Mouse (Mus musculus): ENCODE data around the gene Igsf3. TPM values are rescaled to one million over a fixed set of nuclear protein-coding genes. Genes with fewer than 3 reads are reported as not detected.

The Igsf3 gene
- 19.8 and 20.8 TPM in 2 replicates for polyA plus RNA-seq (2014; fragmentation: Nextera tagmentation; extraction: Ambion mirVana)

- H3K9ac ChIP-seq (ENCODE audit: low read length): peak within 1 kb of the TSS; percentile 85
- H3K4me3 ChIP-seq (ENCODE audit: low read depth, low read length): peak within 1 kb of the TSS; percentile 82
- H3K27ac ChIP-seq (ENCODE audit: low read depth, low read length): no peak within 1 kb of the TSS
- H3K36me3 ChIP-seq (ENCODE audit: control insufficient read depth, insufficient read depth, low read length): no peaks in the 10 kb centered on the region
- peaks cover 30% of the 10 kb centered on the region for H3K4me1 ChIP-seq (ENCODE audit: control insufficient read depth, insufficient read depth, low read length)
- peak within 1 kb of the TSS; percentile 98 for H3K4me2 ChIP-seq
- H3K9me3 ChIP-seq (ENCODE audit: control insufficient read depth, low read length): no peaks in the 10 kb centered on the region
- peak; percentile 92 for ATAC-seq (ENCODE audit: low FRiP score)
- DNase-seq (ENCODE audit: low spot score, missing footprints): peak; percentile 98
- WGBS: 4% methylated on average over 54 of the region's 56 CpGs
- no peaks in the 10 kb centered on the region for H3K27me3 ChIP-seq (ENCODE audit: control insufficient read depth, insufficient read depth, low read length)
Measured at GRCm38 (mm10) chr3:101376538-101377247, at the start of gene Igsf3. Igsf3 (plus strand) TSS chr3:101377083.

DNA sequence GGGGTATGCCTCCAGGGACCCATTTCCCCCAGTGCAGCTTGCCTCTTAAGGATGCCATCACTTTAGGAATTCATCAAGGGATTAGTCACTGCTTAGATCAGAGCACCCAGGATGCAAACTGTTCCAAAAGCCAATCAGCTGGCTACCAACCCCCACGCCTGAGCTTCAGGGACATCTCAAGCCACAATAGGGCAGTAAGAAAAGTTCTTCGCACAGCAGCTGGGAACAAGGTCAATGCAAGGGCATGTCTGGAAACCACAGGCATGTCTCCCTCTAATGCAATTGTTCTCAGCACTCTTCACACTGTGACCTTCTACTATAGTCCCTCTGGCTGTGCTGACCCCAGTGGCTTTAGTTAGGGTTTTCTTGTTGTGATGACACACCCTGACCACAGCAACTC is 49.6 kb upstream of the Igsf3 start:
- Histone ChIP-seq H3K4me3 (ENCODE audit: low read depth, low read length) (no peak overlapping the region), H3K27me3 (ENCODE audit: control insufficient read depth, insufficient read depth, low read length) (no peaks in the 10 kb centered on the region), H3K9me3 (ENCODE audit: control insufficient read depth, low read length) (no peaks in the 10 kb centered on the region), H3K27ac (ENCODE audit: low read depth, low read length) (no peak overlapping the region), H3K36me3 (ENCODE audit: control insufficient read depth, insufficient read depth, low read length) (no peaks in the 10 kb centered on the region), H3K4me2 (no peak overlapping the region), H3K4me1 (ENCODE audit: control insufficient read depth, insufficient read depth, low read length) (no peaks in the 10 kb centered on the region; the same call in 1 of the 2 replicates), H3K9ac (ENCODE audit: low read length) (no peak overlapping the region)
- DNase-seq (ENCODE audit: low spot score, missing footprints): no peak
- ATAC-seq (ENCODE audit: low FRiP score): no peak
- 58% methylated on average over 2 of the region's 2 CpGs for WGBS

- WGBS: 81% methylated on average over 7 of the region's 7 CpGs
- Histone ChIP-seq H3K9me3 (ENCODE audit: control insufficient read depth, low read length) (no peaks in the 10 kb centered on the region), H3K4me3 (ENCODE audit: low read depth, low read length) (no peak overlapping the region), H3K9ac (ENCODE audit: low read length) (no peak overlapping the region), H3K4me2 (no peak overlapping the region), H3K36me3 (ENCODE audit: control insufficient read depth, insufficient read depth, low read length) (no peaks in the 10 kb centered on the region), H3K27ac (ENCODE audit: low read depth, low read length) (no peak overlapping the region), H3K4me1 (ENCODE audit: control insufficient read depth, insufficient read depth, low read length) (no peaks in the 10 kb centered on the region; the same call in 1 of the 2 replicates), H3K27me3 (ENCODE audit: control insufficient read depth, insufficient read depth, low read length) (no peaks in the 10 kb centered on the region)
- no peak for ATAC-seq (ENCODE audit: low FRiP score)
- DNase-seq (ENCODE audit: low spot score, missing footprints): no peak
Measured at GRCm38 (mm10) chr3:101328617-101329016, 48.3 kb upstream of the Igsf3 start.

- Histone ChIP-seq H3K4me3 (ENCODE audit: low read depth, low read length) (no peak overlapping the region), H3K4me1 (ENCODE audit: control insufficient read depth, insufficient read depth, low read length) (0 out of 2 replicates have a peak, but pooled peaks cover 3% of the 10 kb centered on the region), H3K9ac (ENCODE audit: low read length) (no peak overlapping the region), H3K4me2 (no peak overlapping the region), H3K9me3 (ENCODE audit: control insufficient read depth, low read length) (no peaks in the 10 kb centered on the region), H3K27ac (ENCODE audit: low read depth, low read length) (no peak overlapping the region), H3K27me3 (ENCODE audit: control insufficient read depth, insufficient read depth, low read length) (no peaks in the 10 kb centered on the region), H3K36me3 (ENCODE audit: control insufficient read depth, insufficient read depth, low read length) (no peaks in the 10 kb centered on the region)
- DNase-seq (ENCODE audit: low spot score, missing footprints): no peak
- no peak for ATAC-seq (ENCODE audit: low FRiP score)
- 91% methylated on average over 9 of the region's 9 CpGs for WGBS
Measured at GRCm38 (mm10) chr3:101343199-101343924, 33.5 kb upstream of the Igsf3 start.

DNA sequence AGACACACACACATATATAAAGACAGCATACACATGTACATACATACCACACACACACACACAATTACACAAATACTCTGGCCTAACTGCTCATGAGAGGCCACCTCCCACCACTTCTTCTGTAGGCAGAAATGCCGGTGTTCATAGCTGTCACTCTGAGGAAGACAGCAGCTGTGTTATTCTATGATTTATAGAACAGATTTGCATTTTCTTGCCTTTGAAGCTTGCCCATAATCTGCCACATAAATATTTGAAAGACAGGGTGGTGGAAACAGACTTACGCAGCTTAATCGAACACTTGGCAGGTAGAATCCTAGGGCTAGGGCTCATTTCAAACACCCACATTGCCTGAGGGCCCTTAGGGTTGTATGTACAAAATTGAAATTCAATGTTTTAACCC is 32.6 kb upstream of the Igsf3 start:
- 94% methylated on average over 3 of the region's 3 CpGs for WGBS
- Histone ChIP-seq H3K9me3 (ENCODE audit: control insufficient read depth, low read length) (no peaks in the 10 kb centered on the region), H3K36me3 (ENCODE audit: control insufficient read depth, insufficient read depth, low read length) (no peaks in the 10 kb centered on the region), H3K27me3 (ENCODE audit: control insufficient read depth, insufficient read depth, low read length) (no peaks in the 10 kb centered on the region), H3K4me3 (ENCODE audit: low read depth, low read length) (no peak overlapping the region), H3K9ac (ENCODE audit: low read length) (no peak overlapping the region), H3K27ac (ENCODE audit: low read depth, low read length) (no peak overlapping the region), H3K4me2 (no peak overlapping the region), H3K4me1 (ENCODE audit: control insufficient read depth, insufficient read depth, low read length) (0 out of 2 replicates have a peak, but pooled peaks cover 3% of the 10 kb centered on the region)
- ATAC-seq (ENCODE audit: low FRiP score): no peak
- no peak for DNase-seq (ENCODE audit: low spot score, missing footprints)

DNA sequence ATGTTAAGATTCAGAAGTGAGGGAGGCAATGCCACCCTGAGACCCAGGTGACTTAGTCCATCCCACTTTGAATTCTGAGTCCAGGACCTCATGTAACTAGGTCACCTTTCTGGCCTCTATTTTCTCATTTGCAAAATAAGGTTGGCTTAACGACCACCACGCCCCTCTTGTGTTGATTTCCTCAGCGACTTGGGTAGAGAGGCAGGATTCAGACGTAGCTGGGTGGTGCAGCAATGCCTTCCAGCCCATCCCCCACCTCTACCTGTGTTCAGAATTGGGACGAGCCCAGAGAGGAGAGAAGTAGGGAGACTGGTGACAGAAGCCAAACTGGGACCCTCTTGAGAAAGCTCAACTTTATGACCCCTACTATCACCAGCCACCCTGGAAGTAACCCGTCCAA is 31.6 kb upstream of the Igsf3 start:
- ATAC-seq (ENCODE audit: low FRiP score): no peak
- H3K27me3 ChIP-seq (ENCODE audit: control insufficient read depth, insufficient read depth, low read length): no peaks in the 10 kb centered on the region
- 0 out of 2 replicates have a peak, but pooled peaks cover 1% of the 10 kb centered on the region for H3K4me1 ChIP-seq (ENCODE audit: control insufficient read depth, insufficient read depth, low read length)
- 68% methylated on average over 6 of the region's 6 CpGs for WGBS
- no peak overlapping the region for H3K27ac ChIP-seq (ENCODE audit: low read depth, low read length)
- H3K9me3 ChIP-seq (ENCODE audit: control insufficient read depth, low read length): no peaks in the 10 kb centered on the region
- no peak overlapping the region for H3K9ac ChIP-seq (ENCODE audit: low read length)
- DNase-seq (ENCODE audit: low spot score, missing footprints): no peak
- no peak overlapping the region for H3K4me2 ChIP-seq
- no peaks in the 10 kb centered on the region for H3K36me3 ChIP-seq (ENCODE audit: control insufficient read depth, insufficient read depth, low read length)
- H3K4me3 ChIP-seq (ENCODE audit: low read depth, low read length): no peak overlapping the region

GRCm38 (mm10) chr3:101346806-101347205 is 30.1 kb upstream of the Igsf3 start:
- 81% methylated on average over 1 of the region's 1 CpGs for WGBS
- no peak overlapping the region for H3K9ac ChIP-seq (ENCODE audit: low read length)
- no peaks in the 10 kb centered on the region for H3K9me3 ChIP-seq (ENCODE audit: control insufficient read depth, low read length)
- no peak for DNase-seq (ENCODE audit: low spot score, missing footprints)
- H3K4me2 ChIP-seq: no peak overlapping the region
- no peak overlapping the region for H3K4me3 ChIP-seq (ENCODE audit: low read depth, low read length)
- H3K27ac ChIP-seq (ENCODE audit: low read depth, low read length): no peak overlapping the region
- H3K36me3 ChIP-seq (ENCODE audit: control insufficient read depth, insufficient read depth, low read length): no peaks in the 10 kb centered on the region
- H3K27me3 ChIP-seq (ENCODE audit: control insufficient read depth, insufficient read depth, low read length): no peaks in the 10 kb centered on the region
- ATAC-seq (ENCODE audit: low FRiP score): no peak
- no peaks in the 10 kb centered on the region for H3K4me1 ChIP-seq (ENCODE audit: control insufficient read depth, insufficient read depth, low read length)

GRCm38 (mm10) chr3:101348501-101349161 is 28.3 kb upstream of the Igsf3 start:
- H3K9me3 ChIP-seq (ENCODE audit: control insufficient read depth, low read length): no peaks in the 10 kb centered on the region; the same call in 1 of the 2 replicates
- no peaks in the 10 kb centered on the region for H3K36me3 ChIP-seq (ENCODE audit: control insufficient read depth, insufficient read depth, low read length)
- H3K4me3 ChIP-seq (ENCODE audit: low read depth, low read length): no peak overlapping the region
- no peak overlapping the region for H3K27ac ChIP-seq (ENCODE audit: low read depth, low read length)
- H3K4me2 ChIP-seq: no peak overlapping the region
- H3K4me1 ChIP-seq (ENCODE audit: control insufficient read depth, insufficient read depth, low read length): no peaks in the 10 kb centered on the region
- WGBS: 70% methylated on average over 9 of the region's 9 CpGs
- no peak for ATAC-seq (ENCODE audit: low FRiP score)
- peak; percentile 72 for DNase-seq (ENCODE audit: low spot score, missing footprints)
- H3K9ac ChIP-seq (ENCODE audit: low read length): no peak overlapping the region
- H3K27me3 ChIP-seq (ENCODE audit: control insufficient read depth, insufficient read depth, low read length): no peaks in the 10 kb centered on the region
